Mouse (Mus musculus) thymus, adult 2 months (tissue): Measurements from ENCODE around the gene Rnf186.

Experiments
- CTCF ChIP-seq: fragments of 200-500 bp; IDR thresholded peaks from 2 replicates; pipeline ENCODE4 v1.5.1; 2012; ENCODE audit warnings: mild to moderate bottlenecking, control low read depth, low read length, moderate library complexity, borderline replicate concordance; ENCODE audit not compliant: control insufficient read depth, poor library complexity, insufficient read depth; ENCODE audit errors: extremely low read depth
- POLR2A ChIP-seq: fragments of 200-500 bp; IDR thresholded peaks from 2 replicates; pipeline ENCODE4 v1.6.1; 2012; ENCODE audit warnings: mild to moderate bottlenecking, low read length, control low read depth, moderate library complexity; ENCODE audit not compliant: control insufficient read depth, poor library complexity, insufficient read depth; ENCODE audit errors: extremely low read depth

DNA sequence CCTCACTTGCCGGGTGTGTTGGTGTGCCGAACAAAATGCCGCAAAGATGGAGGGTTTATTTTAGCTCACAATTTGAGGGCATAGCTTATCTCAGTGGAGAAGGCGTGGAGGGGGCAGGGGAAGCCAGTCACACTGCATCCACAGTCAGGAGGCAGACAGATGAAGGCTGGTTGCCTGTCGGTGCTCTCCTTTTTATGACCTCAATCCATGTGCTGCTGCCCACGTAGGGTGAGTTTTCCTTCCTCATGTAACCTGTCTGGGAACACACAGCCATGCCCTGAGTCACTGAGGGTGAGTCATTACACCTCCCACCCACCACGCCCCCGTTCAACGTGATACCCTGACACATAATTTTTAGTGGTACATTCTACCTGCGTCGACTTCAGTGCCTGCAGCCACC, 31.7 kb downstream of the Rnf186 start:
- TF ChIP-seq CTCF (no peak), POLR2A (no peak)
